Mouse (Mus musculus) embryonic facial prominence, embryonic 11.5 days (tissue): ENCODE results near the gene Foxr2. TPM values are rescaled to one million over a fixed set of nuclear protein-coding genes. Genes with fewer than 3 reads are reported as not detected.

Source experiments
- polyA plus RNA-seq: library from polyadenylated mRNA; unstranded; fragments of >200 nt; fragmentation: Nextera tagmentation; extraction: Ambion mirVana; gene quantifications from 2 replicates; pipeline ENCODE4 v1.2.1, GENCODE M21; 2014

Foxr2 gene
- polyA plus RNA-seq, 1 experiment from 2014 or later, result 0.49 TPM

Other genes starting within 250 kb of the Foxr2 start
- 3.5 and 3.7 TPM in 2 replicates for gene Usp51, start 112.3 kb upstream of the Foxr2 start, polyA plus RNA-seq
- 73.7 and 77.6 TPM in 2 replicates for gene Mageh1, start 81.2 kb upstream of the Foxr2 start, polyA plus RNA-seq
- gene Rragb, start 21.2 kb downstream of the Foxr2 start, polyA plus RNA-seq, result 4.8 and 4.9 TPM in 2 replicates
- gene Klf8, start 118.7 kb downstream of the Foxr2 start, polyA plus RNA-seq, result 1.9 TPM in 2 replicates